Mouse (Mus musculus) yolk sac, embryonic 10.5 days (tissue): ENCODE results near the gene Spint5.
A peak's percentile ranks its signal among the peaks of the same experiment; 100 is the strongest.

Experiments used
- DNase-seq: peaks from one replicate; pipeline ENCODE4 v3.0.0-alpha.2; 2017; ENCODE audit warnings: low spot score

Gene Spint5

GRCm38 (mm10) chr2:164737377-164738090, 22.4 kb downstream of the Spint5 start:
- DNase-seq = peak; percentile 65

GRCm38 (mm10) chr2:164739876-164740275, 24.8 kb downstream of the Spint5 start:
- DNase-seq = no peak

- no peak for DNase-seq
Observed at GRCm38 (mm10) chr2:164744987-164745386, 29.9 kb downstream of the Spint5 start.

- DNase-seq = peak; percentile 90
Observed at GRCm38 (mm10) chr2:164745843-164746479, 30.9 kb downstream of the Spint5 start, which contains the start of the genes Wfdc3 and Dnttip1. Wfdc3 (minus strand) TSS chr2:164745931. Dnttip1 (plus strand) TSS chr2:164745983.

- DNase-seq = no peak
Observed at GRCm38 (mm10) chr2:164746693-164747092, 31.6 kb downstream of the Spint5 start.

- DNase-seq = no peak
Observed at GRCm38 (mm10) chr2:164748191-164748590, 33.1 kb downstream of the Spint5 start.

- DNase-seq = no peak
Observed at GRCm38 (mm10) chr2:164748991-164749390, 33.9 kb downstream of the Spint5 start.

GRCm38 (mm10) chr2:164752454-164752853, 37.3 kb downstream of the Spint5 start:
- DNase-seq = no peak

- DNase-seq = no peak
Observed at GRCm38 (mm10) chr2:164754105-164754504, 39.0 kb downstream of the Spint5 start.

GRCm38 (mm10) chr2:164754800-164755199, 39.7 kb downstream of the Spint5 start:
- no peak for DNase-seq

- DNase-seq = no peak
Observed at GRCm38 (mm10) chr2:164757841-164758240, 42.7 kb downstream of the Spint5 start.

GRCm38 (mm10) chr2:164758692-164759091, 43.6 kb downstream of the Spint5 start:
- DNase-seq = no peak

- no peak for DNase-seq
Observed at GRCm38 (mm10) chr2:164760059-164760833, 45.1 kb downstream of the Spint5 start.

- no peak for DNase-seq
Observed at GRCm38 (mm10) chr2:164761502-164761901, 46.4 kb downstream of the Spint5 start.

- DNase-seq = no peak
Observed at GRCm38 (mm10) chr2:164761971-164762370, 46.9 kb downstream of the Spint5 start.

- no peak for DNase-seq
Observed at GRCm38 (mm10) chr2:164762593-164762992, 47.5 kb downstream of the Spint5 start.

- no peak for DNase-seq
Observed at GRCm38 (mm10) chr2:164765841-164766240, 50.7 kb downstream of the Spint5 start.
